In the genomic region with DNA sequence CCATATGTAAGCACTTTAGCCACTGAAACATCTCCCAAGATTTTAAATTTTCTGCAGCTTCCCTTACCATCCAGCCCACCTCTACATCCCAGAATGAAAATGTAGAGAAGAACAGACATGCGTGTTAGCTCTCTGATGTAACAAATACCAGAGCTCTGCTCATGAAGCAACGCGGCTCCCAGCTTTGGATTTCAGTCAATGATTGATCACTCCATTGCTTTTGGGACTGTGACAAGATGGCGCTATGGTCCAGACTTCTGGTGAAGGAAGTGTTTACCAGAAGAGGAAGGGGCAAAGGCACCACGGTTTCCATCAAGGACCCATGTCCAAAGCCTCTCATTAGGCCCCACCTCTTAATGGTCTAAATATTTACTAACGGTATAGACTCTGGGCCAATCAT, we compare ENCODE assay signal across 25 mouse cellular contexts. TPM values are rescaled to one million over a fixed set of nuclear protein-coding genes. Genes with fewer than 3 reads are reported as not detected.
"Had no signal": no experiment of that assay in that cellular context is flagged by ENCODE, and none has a peak within 500 bp of the region (broad histone marks: within the 10 kb centered on the region; RNA-seq: fewer than 3 reads in every experiment).

No protein-coding gene starts in this region.

- H3K27me3 ChIP-seq: liver, embryonic 15.5 days; midbrain, embryonic 12.5 days; neural tube, embryonic 13.5 days; neural tube, embryonic 15.5 days had no signal

- H3K9ac ChIP-seq: liver, embryonic 15.5 days; lung, embryonic 14.5 days; midbrain, embryonic 12.5 days; neural tube, embryonic 13.5 days; neural tube, embryonic 15.5 days had no signal

- H3K36me3 ChIP-seq: liver, embryonic 15.5 days; midbrain, embryonic 12.5 days; neural tube, embryonic 13.5 days; neural tube, embryonic 15.5 days had no signal

- H3K4me2 ChIP-seq: liver, embryonic 15.5 days; lung, embryonic 14.5 days; midbrain, embryonic 12.5 days; neural tube, embryonic 13.5 days; neural tube, embryonic 15.5 days had no signal

- ATAC-seq: midbrain, embryonic 16.5 days had no signal

- H3K4me1 ChIP-seq: midbrain, embryonic 12.5 days; neural tube, embryonic 13.5 days had no signal

- DNase-seq: lung, adult 18-20 months; lung, embryonic 14.5 days; lung, postnatal 10 days; lung, postnatal 4 days; midbrain, embryonic 14.5 days; retina, postnatal 1 day; right cerebral cortex, adult 18-20 months; right cerebral cortex, postnatal 25 days; right cerebral cortex, postnatal 4 days; spleen, adult 18-20 months; thymus, adult 18-20 months; thymus, postnatal 14 days; thymus, postnatal 36 days had no signal

- H3K9me3 ChIP-seq: liver, embryonic 15.5 days; midbrain, embryonic 12.5 days; neural tube, embryonic 13.5 days; neural tube, embryonic 15.5 days had no signal

- H3K27ac ChIP-seq: midbrain, embryonic 12.5 days; neural tube, embryonic 13.5 days; neural tube, embryonic 15.5 days had no signal

- H3K4me3 ChIP-seq: liver, embryonic 15.5 days; midbrain, embryonic 12.5 days; myocyte; neural tube, embryonic 13.5 days; neural tube, embryonic 15.5 days had no signal

RNA-seq across cellular contexts. Expression of a gene that starts 47.5 kb away (rescaled TPM):
- total RNA-seq: megakaryocyte, adult 5-6 weeks; megakaryocyte-erythroid progenitor cell, adult 5-6 weeks had no signal
- polyA plus RNA-seq: lung, embryonic 14.5 days; lung, embryonic 16.5 days; midbrain, embryonic 12.5 days; midbrain, embryonic 14.5 days; midbrain, embryonic 16.5 days; neural tube, embryonic 11.5 days; neural tube, embryonic 13.5 days; stomach, embryonic 14.5 days; thymus, postnatal 0 days had no signal
